Mouse (Mus musculus) heart, adult 2 months (tissue): ENCODE data around the gene Srcin1.

Experiments used
- CTCF ChIP-seq: fragments of 200-600 bp; IDR thresholded peaks from 2 replicates; pipeline ENCODE4 v1.8.1; 2022; ENCODE audit warnings: antibody characterized with exemption, mild to moderate bottlenecking, moderate library complexity
- POLR2A ChIP-seq: fragments of 200-500 bp; IDR thresholded peaks from 2 replicates; pipeline ENCODE4 v1.6.1; 2011; ENCODE audit warnings: mild to moderate bottlenecking, low read depth, low read length, control low read depth; ENCODE audit not compliant: insufficient read depth

DNA sequence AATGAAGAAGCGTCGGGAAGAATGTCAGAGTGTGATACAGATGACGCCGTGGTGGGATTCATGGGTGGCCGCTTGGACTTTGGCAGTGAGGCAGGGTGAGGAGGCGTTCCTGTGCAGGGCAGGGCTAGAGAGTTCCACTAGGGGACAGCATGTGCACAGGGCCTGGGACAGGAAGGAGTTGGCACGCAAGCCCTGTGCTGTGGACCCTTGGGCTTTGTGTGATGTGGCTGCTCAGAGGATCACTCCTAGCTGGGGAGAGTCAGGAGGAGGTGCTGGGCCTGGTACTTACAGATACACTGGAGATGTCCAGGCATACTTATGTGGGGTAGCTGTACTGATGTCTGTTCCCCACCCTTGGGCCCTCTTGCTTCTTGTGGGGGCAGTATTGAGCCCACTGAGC is 106.2 kb downstream of the Srcin1 start:
- TF ChIP-seq CTCF (no peak), POLR2A (no peak)
